Mouse (Mus musculus): Measurements from ENCODE around the gene Ppt2. TPM values are rescaled to one million over a fixed set of nuclear protein-coding genes. Genes with fewer than 3 reads are reported as not detected.

The Ppt2 gene
- polyA plus RNA-seq, 1 experiment from 2014 or later: 47.3 TPM

DNA sequence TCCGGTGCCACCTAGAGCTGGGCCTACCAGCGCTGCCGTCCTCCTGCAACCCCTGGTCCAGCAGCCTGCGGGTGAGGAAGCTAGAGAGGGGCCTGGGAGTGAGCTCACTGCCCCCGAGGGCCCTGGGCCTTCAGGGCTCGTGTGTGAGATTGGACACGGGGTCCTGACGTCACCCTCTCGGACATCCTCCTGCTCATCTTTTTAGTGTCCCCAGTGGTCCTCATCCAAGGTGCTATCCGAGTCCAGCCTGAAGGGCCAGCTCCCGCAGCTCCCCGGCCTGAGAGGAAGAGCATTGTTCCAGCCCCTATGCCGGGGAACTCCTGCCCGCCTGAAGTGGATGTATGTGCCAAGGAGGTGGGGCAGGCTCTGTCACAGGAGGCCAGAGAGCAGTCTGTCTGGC is 22.5 kb upstream of the Ppt2 start:
- Histone ChIP-seq H3K4me3 (ENCODE audit: low read length) (no peak overlapping the region), H3K4me1 (ENCODE audit: insufficient read depth, low read length) (peaks cover 25% of the 10 kb centered on the region), H3K27me3 (ENCODE audit: insufficient read depth, low read length) (no peaks in the 10 kb centered on the region), H3K27ac (ENCODE audit: low read length) (no peak overlapping the region), H3K4me2 (replicated peaks; ENCODE audit: low read depth, low read length) (no peak overlapping the region), H3K9ac (replicated peaks; ENCODE audit: low read length) (no peak overlapping the region), H3K9me3 (ENCODE audit: low read length) (no peaks in the 10 kb centered on the region), H3K36me3 (ENCODE audit: insufficient read depth, low read length) (peaks cover 45% of the 10 kb centered on the region)
- no peak for ATAC-seq (ENCODE audit: low FRiP score, low TSS enrichment)
- WGBS: 94% methylated on average over 14 of the region's 14 CpGs

- H3K27ac ChIP-seq (ENCODE audit: low read length): no peak overlapping the region
- peaks cover 41% of the 10 kb centered on the region for H3K36me3 ChIP-seq (ENCODE audit: insufficient read depth, low read length)
- H3K4me1 ChIP-seq (ENCODE audit: insufficient read depth, low read length): peaks cover 24% of the 10 kb centered on the region
- H3K4me3 ChIP-seq (ENCODE audit: low read length): no peak overlapping the region
- H3K9ac ChIP-seq (replicated peaks; ENCODE audit: low read length): no peak overlapping the region
- no peaks in the 10 kb centered on the region for H3K27me3 ChIP-seq (ENCODE audit: insufficient read depth, low read length)
- H3K9me3 ChIP-seq (ENCODE audit: low read length): no peaks in the 10 kb centered on the region
- ATAC-seq (ENCODE audit: low FRiP score, low TSS enrichment): no peak
- H3K4me2 ChIP-seq (replicated peaks; ENCODE audit: low read depth, low read length): no peak overlapping the region
- WGBS: 88% methylated on average over 18 of the region's 18 CpGs
Observed at GRCm38 (mm10) chr17:34649106-34649864, 21.0 kb upstream of the Ppt2 start.

DNA sequence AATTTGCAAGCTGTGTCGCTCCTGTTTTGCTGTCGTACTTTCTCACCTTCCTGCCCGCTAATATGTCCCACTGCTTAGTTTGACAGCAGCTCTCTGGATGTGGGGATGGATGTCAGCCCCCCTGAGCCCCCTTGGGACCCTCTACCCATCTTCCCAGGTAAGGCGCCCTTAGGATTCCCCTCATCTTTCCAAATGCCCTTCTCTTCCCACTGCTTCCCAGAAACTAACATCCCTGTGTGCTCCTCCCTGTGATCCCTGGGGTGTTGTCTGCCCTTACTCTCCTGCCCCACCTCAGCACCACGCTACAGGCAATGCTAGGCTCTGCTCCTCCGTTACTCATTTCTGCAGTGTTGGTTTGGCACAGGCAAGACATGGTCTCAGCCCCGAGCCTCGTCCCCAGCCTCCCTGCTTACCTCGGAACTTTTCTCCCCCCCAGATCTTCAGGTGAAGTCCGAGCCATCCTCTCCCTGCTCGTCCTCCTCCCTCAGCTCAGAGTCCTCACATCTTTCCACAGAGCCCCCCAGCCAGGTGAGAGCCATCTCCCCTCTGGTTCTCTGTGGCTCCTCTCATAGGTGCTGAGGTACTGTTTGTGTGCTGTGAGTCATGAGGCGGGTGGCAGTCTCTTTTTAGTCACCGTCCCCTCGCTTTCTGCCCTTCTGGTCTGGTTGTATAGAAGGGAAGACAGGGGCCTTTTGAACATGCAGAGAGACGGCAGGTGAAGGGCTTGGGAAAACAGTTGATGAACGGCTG is 20.0 kb upstream of the Ppt2 start:
- Histone ChIP-seq H3K4me2 (replicated peaks; ENCODE audit: low read depth, low read length) (peak overlapping the region; percentile 92), H3K36me3 (ENCODE audit: insufficient read depth, low read length) (peaks cover 38% of the 10 kb centered on the region), H3K9ac (replicated peaks; ENCODE audit: low read length) (peak overlapping the region; percentile 37; the same call in 1 of the 2 replicates), H3K9me3 (ENCODE audit: low read length) (no peaks in the 10 kb centered on the region), H3K4me1 (ENCODE audit: insufficient read depth, low read length) (peaks cover 24% of the 10 kb centered on the region), H3K27ac (ENCODE audit: low read length) (no peak overlapping the region), H3K27me3 (ENCODE audit: insufficient read depth, low read length) (no peaks in the 10 kb centered on the region), H3K4me3 (ENCODE audit: low read length) (no peak overlapping the region; the same call in 1 of the 2 replicates)
- 75% methylated on average over 16 of the region's 16 CpGs for WGBS
- no peak for ATAC-seq (ENCODE audit: low FRiP score, low TSS enrichment)

GRCm38 (mm10) chr17:34646906-34647787 is 18.8 kb upstream of the Ppt2 start, which contains the start of gene Atf6b:
Gene Atf6b (plus strand): TSS chr17:34647146.
- H3K27me3 ChIP-seq (ENCODE audit: insufficient read depth, low read length): no peaks in the 10 kb centered on the region

DNA sequence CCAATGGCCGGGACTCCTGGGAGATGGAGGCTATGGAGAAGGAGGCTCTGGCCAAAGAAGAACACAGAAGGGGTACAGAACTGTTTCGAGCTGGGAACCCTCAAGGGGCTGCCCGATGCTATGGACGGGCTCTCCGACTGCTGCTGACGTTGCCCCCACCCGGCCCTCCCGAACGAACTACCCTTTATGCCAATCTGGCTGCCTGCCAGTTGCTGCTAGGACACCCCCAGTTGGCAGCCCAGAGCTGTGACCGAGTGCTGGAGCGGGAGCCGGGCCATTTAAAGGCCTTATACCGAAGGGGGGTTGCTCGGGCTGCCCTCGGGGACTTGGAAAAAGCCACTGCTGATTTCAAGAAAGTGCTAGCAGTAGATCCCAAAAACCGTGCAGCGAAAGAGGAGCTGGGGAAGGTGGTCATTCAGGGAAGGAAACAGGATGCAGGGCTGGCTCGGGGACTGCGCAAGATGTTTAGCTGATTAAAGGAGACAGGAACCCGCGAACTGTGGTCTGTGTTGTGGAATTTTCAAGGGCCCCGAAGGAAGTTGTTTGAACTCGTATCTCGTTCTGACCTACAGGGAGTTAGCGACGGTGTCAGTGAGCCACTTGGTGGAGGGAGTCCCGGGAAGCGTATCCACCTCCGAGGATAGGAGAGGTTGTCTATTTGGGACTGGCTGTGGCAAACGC is 17.7 kb upstream of the Ppt2 start:
- Histone ChIP-seq H3K36me3 (ENCODE audit: insufficient read depth, low read length) (peaks cover 16% of the 10 kb centered on the region), H3K9me3 (ENCODE audit: low read length) (no peaks in the 10 kb centered on the region), H3K4me2 (replicated peaks; ENCODE audit: low read depth, low read length) (peak overlapping the region; percentile 76), H3K27ac (ENCODE audit: low read length) (no peak overlapping the region), H3K4me3 (ENCODE audit: low read length) (no peak overlapping the region), H3K4me1 (ENCODE audit: insufficient read depth, low read length) (peaks cover 28% of the 10 kb centered on the region), H3K9ac (replicated peaks; ENCODE audit: low read length) (no peak overlapping the region), H3K27me3 (ENCODE audit: insufficient read depth, low read length) (no peaks in the 10 kb centered on the region)
- 89% methylated on average over 30 of the region's 30 CpGs for WGBS
- ATAC-seq (ENCODE audit: low FRiP score, low TSS enrichment): no peak

More at GRCm38 (mm10) chr17:34646906-34647787, 18.8 kb upstream of the Ppt2 start, which contains the start of gene Atf6b:
- peak; percentile 97 for ATAC-seq (ENCODE audit: low FRiP score, low TSS enrichment)
- no peaks in the 10 kb centered on the region for H3K9me3 ChIP-seq (ENCODE audit: low read length)
- under 1% methylated on average over 62 of the region's 66 CpGs for WGBS
- peak within 1 kb of the TSS; percentile 89 for H3K4me3 ChIP-seq (ENCODE audit: low read length)
- H3K4me2 ChIP-seq (replicated peaks; ENCODE audit: low read depth, low read length): peak within 1 kb of the TSS; percentile 92
- peak within 1 kb of the TSS; percentile 87 for H3K9ac ChIP-seq (replicated peaks; ENCODE audit: low read length)
- peaks cover 27% of the 10 kb centered on the region for H3K36me3 ChIP-seq (ENCODE audit: insufficient read depth, low read length)
- H3K4me1 ChIP-seq (ENCODE audit: insufficient read depth, low read length): peaks cover 24% of the 10 kb centered on the region
- H3K27ac ChIP-seq (ENCODE audit: low read length): peak within 1 kb of the TSS; percentile 54; the same call in 1 of the 2 replicates

DNA sequence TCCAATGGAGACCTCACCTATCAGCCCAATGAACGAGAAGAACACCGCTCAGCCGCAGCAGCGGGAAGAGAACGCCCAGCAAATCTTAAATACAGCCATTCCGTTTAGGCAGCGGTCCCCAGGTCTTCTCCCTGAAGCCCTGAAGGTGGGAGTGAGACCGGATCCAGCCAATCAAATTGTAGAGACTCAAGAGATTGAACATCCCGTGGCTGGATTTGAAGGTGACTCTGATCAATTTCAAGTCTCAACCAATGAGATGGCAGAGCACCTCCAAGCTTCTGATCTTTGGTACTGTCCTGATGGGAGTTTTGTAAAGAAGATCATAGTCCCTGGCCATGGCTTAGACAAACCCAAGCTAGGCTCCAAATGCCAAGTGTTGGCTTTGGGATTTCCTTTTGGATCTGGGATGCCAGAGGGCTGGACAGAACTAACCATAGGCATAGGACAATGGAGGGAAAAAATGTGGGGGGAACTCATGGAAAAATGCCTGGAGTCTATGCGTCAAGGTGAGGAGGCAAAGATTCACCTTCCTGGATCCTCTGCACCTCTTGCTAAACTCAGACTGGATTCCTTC is 17.0 kb upstream of the Ppt2 start:
- H3K9ac ChIP-seq (replicated peaks; ENCODE audit: low read length): peak overlapping the region; percentile 82

DNA sequence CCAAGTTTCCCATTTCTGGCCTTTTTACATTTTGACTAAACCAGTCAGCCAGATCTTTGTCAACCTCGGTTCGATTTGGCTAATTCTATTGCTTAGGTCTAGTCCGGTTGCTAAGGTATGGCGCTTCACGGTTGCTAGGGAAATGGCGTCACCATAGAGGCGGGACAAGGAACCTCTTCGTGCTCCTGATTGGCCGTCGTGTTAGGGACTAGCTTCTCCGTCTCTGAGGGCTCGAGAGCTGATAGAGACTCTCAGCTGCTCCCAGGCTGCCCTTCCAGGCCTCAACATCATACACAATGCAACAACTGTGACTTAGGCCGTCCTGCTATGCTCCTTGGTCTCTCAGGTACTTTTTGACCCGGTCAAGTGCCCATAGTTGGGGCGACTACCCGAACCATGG is 16.3 kb upstream of the Ppt2 start, which contains the start of gene Fkbpl:
Fkbpl (plus strand) TSS at position 157 of the 400 bp plus-strand sequence.
- peak within 1 kb of the TSS; percentile 81 for H3K27ac ChIP-seq (ENCODE audit: low read length)
- H3K4me2 ChIP-seq (replicated peaks; ENCODE audit: low read depth, low read length): peak within 1 kb of the TSS; percentile 76
- peak; percentile 76 for ATAC-seq (ENCODE audit: low FRiP score, low TSS enrichment)
- H3K36me3 ChIP-seq (ENCODE audit: insufficient read depth, low read length): peaks cover 6% of the 10 kb centered on the region; the same call in 1 of the 2 replicates
- no peaks in the 10 kb centered on the region for H3K9me3 ChIP-seq (ENCODE audit: low read length)
- peak within 1 kb of the TSS; percentile 72 for H3K4me3 ChIP-seq (ENCODE audit: low read length)
- WGBS: 0% methylated on average over 16 of the region's 16 CpGs
- H3K4me1 ChIP-seq (ENCODE audit: insufficient read depth, low read length): peaks cover 32% of the 10 kb centered on the region
- no peaks in the 10 kb centered on the region for H3K27me3 ChIP-seq (ENCODE audit: insufficient read depth, low read length)
- peak within 1 kb of the TSS; percentile 82 for H3K9ac ChIP-seq (replicated peaks; ENCODE audit: low read length)

More for the DNA sequence above, 17.0 kb upstream of the Ppt2 start:
- Histone ChIP-seq H3K9me3 (ENCODE audit: low read length) (no peaks in the 10 kb centered on the region), H3K4me3 (ENCODE audit: low read length) (peak overlapping the region; percentile 72), H3K36me3 (ENCODE audit: insufficient read depth, low read length) (peaks cover 11% of the 10 kb centered on the region), H3K4me1 (ENCODE audit: insufficient read depth, low read length) (peaks cover 32% of the 10 kb centered on the region), H3K4me2 (replicated peaks; ENCODE audit: low read depth, low read length) (peak overlapping the region; percentile 76), H3K27ac (ENCODE audit: low read length) (peak overlapping the region; percentile 81), H3K27me3 (ENCODE audit: insufficient read depth, low read length) (no peaks in the 10 kb centered on the region)
- WGBS: 37% methylated on average over 10 of the region's 10 CpGs
- no peak for ATAC-seq (ENCODE audit: low FRiP score, low TSS enrichment)

- 0 out of 2 replicates have a peak, but pooled peaks cover under 1% of the 10 kb centered on the region for H3K36me3 ChIP-seq (ENCODE audit: insufficient read depth, low read length)
- 82% methylated on average over 10 of the region's 10 CpGs for WGBS
- no peaks in the 10 kb centered on the region for H3K9me3 ChIP-seq (ENCODE audit: low read length)
- H3K27me3 ChIP-seq (ENCODE audit: insufficient read depth, low read length): no peaks in the 10 kb centered on the region
- H3K4me1 ChIP-seq (ENCODE audit: insufficient read depth, low read length): peaks cover 32% of the 10 kb centered on the region
- no peak overlapping the region for H3K4me2 ChIP-seq (replicated peaks; ENCODE audit: low read depth, low read length)
- H3K27ac ChIP-seq (ENCODE audit: low read length): no peak overlapping the region
- H3K9ac ChIP-seq (replicated peaks; ENCODE audit: low read length): no peak overlapping the region
- no peak for ATAC-seq (ENCODE audit: low FRiP score, low TSS enrichment)
- H3K4me3 ChIP-seq (ENCODE audit: low read length): no peak overlapping the region
Observed at GRCm38 (mm10) chr17:34643944-34644343, 15.6 kb upstream of the Ppt2 start.
